Mouse (Mus musculus) limb, embryonic 13.5 days (tissue): ENCODE measurements around the gene Clhc1. TPM values are rescaled to one million over a fixed set of nuclear protein-coding genes. Genes with fewer than 3 reads are reported as not detected.

Source experiments
- ATAC-seq: fragments of 200-750 bp; cut with Nextera tagmentation; 2 replicates; pipeline ENCODE4 v1.8.0; 2017; ENCODE audit warnings: low read depth, moderate number of reproducible peaks, moderate TSS enrichment; ENCODE audit not compliant: low FRiP score
- H3K27ac ChIP-seq: fragments of 300-500 bp; sonication (generic); 2 replicates; pipeline ENCODE4 v1.5.1; 2015; ENCODE audit warnings: inconsistent platforms, mild to moderate bottlenecking, moderate library complexity
- H3K27me3 ChIP-seq: fragments of 300-500 bp; sonication (generic); 2 replicates; pipeline ENCODE4 v1.6.1; 2015; ENCODE audit warnings: mild to moderate bottlenecking, inconsistent platforms
- H3K36me3 ChIP-seq: fragments of 300-500 bp; sonication (generic); 2 replicates; pipeline ENCODE4 v1.6.1; 2015; ENCODE audit warnings: inconsistent platforms, mild to moderate bottlenecking, moderate library complexity
- H3K4me1 ChIP-seq: fragments of 300-500 bp; sonication (generic); 2 replicates; pipeline ENCODE4 v1.6.1; 2015; ENCODE audit warnings: inconsistent platforms
- H3K4me2 ChIP-seq: fragments of 300-500 bp; sonication (generic); replicated peaks from 2 replicates; pipeline ENCODE4 v1.6.1; 2015; ENCODE audit warnings: inconsistent platforms, mild to moderate bottlenecking, moderate library complexity
- H3K4me3 ChIP-seq: fragments of 300-500 bp; sonication (generic); 2 replicates; pipeline ENCODE4 v1.5.1; 2015; ENCODE audit warnings: moderate library complexity, mild to moderate bottlenecking, inconsistent platforms
- H3K9ac ChIP-seq: fragments of 300-500 bp; sonication (generic); 2 replicates; pipeline ENCODE4 v1.6.1; 2015; ENCODE audit warnings: mild to moderate bottlenecking, inconsistent platforms
- H3K9me3 ChIP-seq: fragments of 300-500 bp; sonication (generic); 2 replicates; pipeline ENCODE4 v1.6.1; 2016; ENCODE audit warnings: inconsistent platforms
- WGBS: fragments of 180-500 bp; shearing (Covaris S2); methylation state at CpG from one replicate; pipeline ENCODE4 v1.1.7; 2015; 5-methylcytosine and 5-hydroxymethylcytosine counted together
- polyA plus RNA-seq: library from polyadenylated mRNA; unstranded; fragments of >200 nt; fragmentation: Nextera tagmentation; extraction: Ambion mirVana; gene quantifications from 2 replicates; pipeline ENCODE4 v1.2.1, GENCODE M21; 2015

The Clhc1 gene
- polyA plus RNA-seq, 1 experiment from 2014 or later: 0.32 TPM

- Histone ChIP-seq H3K36me3 (no peaks in the 10 kb centered on the region), H3K4me3 (no peak overlapping the region), H3K27me3 (no peaks in the 10 kb centered on the region), H3K27ac (no peak overlapping the region), H3K9ac (no peak overlapping the region), H3K4me2 (no peak overlapping the region), H3K9me3 (no peaks in the 10 kb centered on the region), H3K4me1 (no peaks in the 10 kb centered on the region)
- WGBS: 73% methylated on average over 5 of the region's 5 CpGs
- ATAC-seq: no peak
Measured at GRCm38 (mm10) chr11:29626541-29626940, 78.8 kb downstream of the Clhc1 start.

GRCm38 (mm10) chr11:29627706-29628105, 80.0 kb downstream of the Clhc1 start:
- Histone ChIP-seq H3K27ac (no peak overlapping the region), H3K4me3 (no peak overlapping the region), H3K9ac (no peak overlapping the region), H3K4me1 (no peaks in the 10 kb centered on the region), H3K27me3 (no peaks in the 10 kb centered on the region), H3K9me3 (no peaks in the 10 kb centered on the region), H3K36me3 (no peaks in the 10 kb centered on the region), H3K4me2 (no peak overlapping the region)
- WGBS: 92% methylated on average over 3 of the region's 3 CpGs
- no peak for ATAC-seq

Other genes starting within 250 kb of the Clhc1 start
- gene Ccdc88a, start 174.3 kb upstream of the Clhc1 start, polyA plus RNA-seq: 52.3 and 55.0 TPM in 2 replicates
- gene Prorsd1, start 32.9 kb upstream of the Clhc1 start, polyA plus RNA-seq: 26.8 and 31.3 TPM in 2 replicates
- 54.1 and 56.2 TPM in 2 replicates for gene Mtif2, start 21.5 kb upstream of the Clhc1 start, polyA plus RNA-seq
- gene Rps27a, start 159 bp downstream of the Clhc1 start, polyA plus RNA-seq: 1,180 and 1,286 TPM in 2 replicates
- gene Rtn4, start 145.0 kb downstream of the Clhc1 start, polyA plus RNA-seq: 61.3 and 65.0 TPM in 2 replicates